Mouse (Mus musculus): Measurements from ENCODE around the gene Sugct. TPM values are rescaled to one million over a fixed set of nuclear protein-coding genes. Genes with fewer than 3 reads are reported as not detected.

The Sugct gene
- polyA plus RNA-seq, 1 experiment from 2014 or later = 2.5 TPM

DNA sequence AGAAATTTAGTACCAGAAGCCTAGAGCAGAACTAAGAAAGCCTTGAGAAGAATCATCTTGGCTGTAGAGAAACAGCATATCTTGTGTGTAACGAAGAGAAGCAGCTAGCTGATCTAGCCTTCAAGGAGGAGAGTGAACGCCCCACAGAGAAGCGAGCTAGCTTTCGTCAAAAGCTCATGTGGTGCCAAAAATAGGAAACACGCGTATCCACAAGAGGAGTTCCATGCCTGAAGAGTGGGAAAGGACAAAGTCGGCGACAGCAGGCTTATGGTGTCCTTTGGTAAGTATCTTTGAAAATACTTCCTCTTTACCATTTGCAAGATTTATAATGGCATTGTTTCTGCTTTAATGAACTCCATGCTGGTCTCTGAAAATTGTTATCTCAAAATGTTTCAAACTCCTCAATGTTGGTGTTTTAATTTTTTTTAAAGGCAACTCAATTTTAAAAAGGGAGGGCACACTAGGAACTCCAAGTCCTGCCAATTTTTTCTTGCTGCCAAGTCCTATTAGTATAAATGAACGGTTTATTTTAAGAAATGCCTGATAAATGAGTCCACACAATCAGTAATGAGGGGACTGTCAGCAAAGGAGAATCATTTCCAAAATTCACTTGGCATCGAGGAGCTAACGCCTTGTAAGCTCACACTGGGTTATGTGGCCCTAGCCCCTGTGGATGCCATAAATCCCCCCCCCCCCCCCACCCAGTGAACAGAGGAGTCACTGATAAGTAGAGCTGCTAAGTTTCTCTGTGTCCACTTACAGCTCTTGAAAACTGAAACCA, 757.7 kb downstream of the Sugct start:
- WGBS = 88% methylated on average over 11 of the region's 11 CpGs
- ATAC-seq = no peak
- Histone ChIP-seq H3K9me3 (replicated peaks; ENCODE audit: control insufficient read depth, low read length, poor library complexity, severe bottlenecking) (no peaks in the 10 kb centered on the region), H3K27ac (ENCODE audit: low read length) (no peak overlapping the region), H3K9ac (ENCODE audit: low read depth, low read length) (no peak overlapping the region), H3K4me3 (ENCODE audit: low read depth, low read length) (no peak overlapping the region), H3K27me3 (ENCODE audit: control insufficient read depth, insufficient read depth, low read depth, low read length) (no peaks in the 10 kb centered on the region), H3K36me3 (ENCODE audit: control insufficient read depth, insufficient read depth, low read length) (no peaks in the 10 kb centered on the region), H3K4me2 (ENCODE audit: low read length) (no peak overlapping the region), H3K4me1 (ENCODE audit: control insufficient read depth, insufficient read depth, low read length) (no peaks in the 10 kb centered on the region)

DNA sequence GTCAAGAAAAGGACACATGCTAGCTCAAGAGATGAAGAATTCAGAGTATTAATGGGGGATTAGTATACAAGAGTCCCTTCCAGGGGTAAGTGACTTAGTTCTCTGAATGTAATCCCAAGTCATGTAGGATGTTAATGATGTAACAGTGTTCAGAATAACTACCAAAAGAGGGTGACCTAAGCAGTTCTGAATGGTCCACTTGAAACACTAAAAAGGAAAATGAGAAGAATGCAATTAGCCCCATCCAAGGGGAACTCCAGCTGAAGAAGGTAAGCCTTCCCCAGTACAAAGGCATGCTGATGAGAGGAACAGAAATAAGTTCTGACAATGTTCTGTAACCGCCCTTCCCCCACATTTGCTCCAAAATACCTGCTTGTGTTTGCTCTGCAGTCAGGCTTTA, 760.3 kb downstream of the Sugct start:
- no peak for ATAC-seq
- Histone ChIP-seq H3K36me3 (ENCODE audit: control insufficient read depth, insufficient read depth, low read length) (no peaks in the 10 kb centered on the region), H3K27me3 (ENCODE audit: control insufficient read depth, insufficient read depth, low read depth, low read length) (no peaks in the 10 kb centered on the region), H3K4me3 (ENCODE audit: low read depth, low read length) (no peak overlapping the region), H3K27ac (ENCODE audit: low read length) (no peak overlapping the region), H3K9me3 (replicated peaks; ENCODE audit: control insufficient read depth, low read length, poor library complexity, severe bottlenecking) (no peaks in the 10 kb centered on the region), H3K4me2 (ENCODE audit: low read length) (no peak overlapping the region), H3K4me1 (ENCODE audit: control insufficient read depth, insufficient read depth, low read length) (no peaks in the 10 kb centered on the region), H3K9ac (ENCODE audit: low read depth, low read length) (no peak overlapping the region)
- 85% methylated on average over 1 of the region's 1 CpGs for WGBS

DNA sequence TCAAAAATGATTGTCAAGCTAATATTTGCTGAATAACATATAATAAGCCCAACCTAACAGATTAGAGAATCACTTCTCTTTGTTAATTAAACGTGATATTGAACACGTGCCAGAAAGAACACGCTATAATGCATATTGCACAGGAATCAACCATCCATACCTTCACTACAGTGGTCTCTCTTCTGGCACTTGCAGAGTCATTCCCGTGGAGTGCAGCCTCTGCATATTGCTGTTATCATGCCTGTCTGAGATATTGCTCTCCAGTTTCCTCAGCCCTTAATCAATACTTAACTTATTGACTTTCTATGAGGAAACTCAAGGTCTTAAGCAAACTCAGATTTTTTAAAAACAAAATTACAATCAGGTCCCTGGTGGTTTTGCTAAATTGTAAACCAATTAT, 761.8 kb downstream of the Sugct start:
- ATAC-seq = no peak
- 84% methylated on average over 4 of the region's 4 CpGs for WGBS
- no peaks in the 10 kb centered on the region for H3K27me3 ChIP-seq (ENCODE audit: control insufficient read depth, insufficient read depth, low read depth, low read length)

GRCm38 (mm10) chr13:16921305-16921704, 774.0 kb downstream of the Sugct start:
- Histone ChIP-seq H3K4me1 (ENCODE audit: control insufficient read depth, insufficient read depth, low read length) (no peaks in the 10 kb centered on the region), H3K27ac (ENCODE audit: low read length) (no peak overlapping the region), H3K27me3 (ENCODE audit: control insufficient read depth, insufficient read depth, low read depth, low read length) (no peaks in the 10 kb centered on the region), H3K36me3 (ENCODE audit: control insufficient read depth, insufficient read depth, low read length) (no peaks in the 10 kb centered on the region), H3K4me3 (ENCODE audit: low read depth, low read length) (no peak overlapping the region), H3K9ac (ENCODE audit: low read depth, low read length) (no peak overlapping the region), H3K9me3 (replicated peaks; ENCODE audit: control insufficient read depth, low read length, poor library complexity, severe bottlenecking) (no peaks in the 10 kb centered on the region), H3K4me2 (ENCODE audit: low read length) (no peak overlapping the region)
- ATAC-seq = no peak
- WGBS = 36% methylated on average over 4 of the region's 4 CpGs

More for the DNA sequence above, 761.8 kb downstream of the Sugct start:
- Histone ChIP-seq H3K4me3 (ENCODE audit: low read depth, low read length) (no peak overlapping the region), H3K9ac (ENCODE audit: low read depth, low read length) (no peak overlapping the region), H3K4me1 (ENCODE audit: control insufficient read depth, insufficient read depth, low read length) (no peaks in the 10 kb centered on the region), H3K9me3 (replicated peaks; ENCODE audit: control insufficient read depth, low read length, poor library complexity, severe bottlenecking) (no peaks in the 10 kb centered on the region), H3K27ac (ENCODE audit: low read length) (no peak overlapping the region), H3K36me3 (ENCODE audit: control insufficient read depth, insufficient read depth, low read length) (no peaks in the 10 kb centered on the region), H3K4me2 (ENCODE audit: low read length) (no peak overlapping the region)

GRCm38 (mm10) chr13:16915697-16916096, 779.7 kb downstream of the Sugct start:
- Histone ChIP-seq H3K27ac (ENCODE audit: low read length) (no peak overlapping the region), H3K4me2 (ENCODE audit: low read length) (no peak overlapping the region), H3K4me1 (ENCODE audit: control insufficient read depth, insufficient read depth, low read length) (no peaks in the 10 kb centered on the region), H3K27me3 (ENCODE audit: control insufficient read depth, insufficient read depth, low read depth, low read length) (no peaks in the 10 kb centered on the region), H3K9me3 (replicated peaks; ENCODE audit: control insufficient read depth, low read length, poor library complexity, severe bottlenecking) (no peaks in the 10 kb centered on the region), H3K9ac (ENCODE audit: low read depth, low read length) (no peak overlapping the region), H3K4me3 (ENCODE audit: low read depth, low read length) (no peak overlapping the region), H3K36me3 (ENCODE audit: control insufficient read depth, insufficient read depth, low read length) (no peaks in the 10 kb centered on the region)
- ATAC-seq = no peak

DNA sequence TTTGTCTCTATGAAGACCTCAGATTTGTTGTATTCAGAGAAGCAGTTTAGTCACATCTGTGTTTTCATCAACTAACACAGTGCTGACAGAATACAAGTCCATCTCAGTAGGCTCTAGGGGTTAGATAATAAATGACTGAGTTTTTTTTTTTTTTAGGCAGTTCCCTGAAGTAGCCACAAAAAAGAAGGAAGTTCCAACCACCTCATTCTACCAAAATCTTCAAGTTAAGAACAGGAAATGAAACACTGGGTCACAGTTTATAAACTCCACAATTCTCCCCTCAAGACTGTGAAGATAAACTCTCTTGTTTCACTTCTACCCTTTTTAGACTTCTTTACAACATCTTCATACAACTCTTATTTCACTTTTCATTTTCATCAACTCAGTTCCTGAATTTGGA, 783.1 kb downstream of the Sugct start:
- Histone ChIP-seq H3K27ac (ENCODE audit: low read length) (no peak overlapping the region), H3K4me2 (ENCODE audit: low read length) (no peak overlapping the region), H3K4me3 (ENCODE audit: low read depth, low read length) (no peak overlapping the region), H3K27me3 (ENCODE audit: control insufficient read depth, insufficient read depth, low read depth, low read length) (no peaks in the 10 kb centered on the region), H3K36me3 (ENCODE audit: control insufficient read depth, insufficient read depth, low read length) (no peaks in the 10 kb centered on the region), H3K9ac (ENCODE audit: low read depth, low read length) (no peak overlapping the region), H3K9me3 (replicated peaks; ENCODE audit: control insufficient read depth, low read length, poor library complexity, severe bottlenecking) (no peaks in the 10 kb centered on the region), H3K4me1 (ENCODE audit: control insufficient read depth, insufficient read depth, low read length) (no peaks in the 10 kb centered on the region)
- ATAC-seq = no peak

GRCm38 (mm10) chr13:16906974-16907373, 788.4 kb downstream of the Sugct start:
- Histone ChIP-seq H3K9ac (ENCODE audit: low read depth, low read length) (no peak overlapping the region), H3K27ac (ENCODE audit: low read length) (no peak overlapping the region), H3K4me1 (ENCODE audit: control insufficient read depth, insufficient read depth, low read length) (no peaks in the 10 kb centered on the region), H3K4me3 (ENCODE audit: low read depth, low read length) (no peak overlapping the region), H3K4me2 (ENCODE audit: low read length) (no peak overlapping the region), H3K27me3 (ENCODE audit: control insufficient read depth, insufficient read depth, low read depth, low read length) (no peaks in the 10 kb centered on the region), H3K9me3 (replicated peaks; ENCODE audit: control insufficient read depth, low read length, poor library complexity, severe bottlenecking) (no peaks in the 10 kb centered on the region), H3K36me3 (ENCODE audit: control insufficient read depth, insufficient read depth, low read length) (no peaks in the 10 kb centered on the region)
- ATAC-seq = no peak
- WGBS = 100% methylated on average over 1 of the region's 1 CpGs

- Histone ChIP-seq H3K9ac (ENCODE audit: low read depth, low read length) (no peak overlapping the region), H3K9me3 (replicated peaks; ENCODE audit: control insufficient read depth, low read length, poor library complexity, severe bottlenecking) (no peaks in the 10 kb centered on the region), H3K4me1 (ENCODE audit: control insufficient read depth, insufficient read depth, low read length) (no peaks in the 10 kb centered on the region), H3K27ac (ENCODE audit: low read length) (no peak overlapping the region), H3K27me3 (ENCODE audit: control insufficient read depth, insufficient read depth, low read depth, low read length) (no peaks in the 10 kb centered on the region), H3K4me3 (ENCODE audit: low read depth, low read length) (no peak overlapping the region), H3K4me2 (ENCODE audit: low read length) (no peak overlapping the region), H3K36me3 (ENCODE audit: control insufficient read depth, insufficient read depth, low read length) (no peaks in the 10 kb centered on the region)
- WGBS = 74% methylated on average over 4 of the region's 4 CpGs
- ATAC-seq = no peak
Measured at GRCm38 (mm10) chr13:16901424-16901823, 793.9 kb downstream of the Sugct start.

GRCm38 (mm10) chr13:16898084-16898792, 797.1 kb downstream of the Sugct start:
- Histone ChIP-seq H3K4me3 (ENCODE audit: low read depth, low read length) (no peak overlapping the region), H3K9ac (ENCODE audit: low read depth, low read length) (no peak overlapping the region), H3K9me3 (replicated peaks; ENCODE audit: control insufficient read depth, low read length, poor library complexity, severe bottlenecking) (no peaks in the 10 kb centered on the region), H3K36me3 (ENCODE audit: control insufficient read depth, insufficient read depth, low read length) (no peaks in the 10 kb centered on the region), H3K27me3 (ENCODE audit: control insufficient read depth, insufficient read depth, low read depth, low read length) (no peaks in the 10 kb centered on the region), H3K27ac (ENCODE audit: low read length) (no peak overlapping the region), H3K4me1 (ENCODE audit: control insufficient read depth, insufficient read depth, low read length) (no peaks in the 10 kb centered on the region), H3K4me2 (ENCODE audit: low read length) (no peak overlapping the region)
- no peak for ATAC-seq

Data from midbrain, embryonic 16.5 days (tissue).